10 mouse cellular contexts compared by ENCODE assay signal in genomic region chr10:78008169-78008568, GRCm38 (mm10). TPM values are rescaled to one million over a fixed set of nuclear protein-coding genes. Genes with fewer than 3 reads are reported as not detected.
DNase-seq lines count a peak whose midpoint lies in the region; ATAC-seq lines count a peak whose summit lies in the region.
"Had no signal": no experiment of that assay in that cellular context is flagged by ENCODE, and none has a peak within 500 bp of the region (broad histone marks: within the 10 kb centered on the region; RNA-seq: fewer than 3 reads in every experiment).

No protein-coding gene starts in this region.

- peak overlapping the region; percentile 91 for H3K4me2 ChIP-seq in heart, embryonic 15.5 days
- peak overlapping the region; percentile 88 for H3K4me2 ChIP-seq in embryonic facial prominence, embryonic 13.5 days
- H3K4me2 ChIP-seq in intestine, embryonic 15.5 days (replicated peaks) = peak overlapping the region; percentile 87
- H3K4me2 ChIP-seq in midbrain, embryonic 14.5 days (ENCODE audit: low read length) = peak overlapping the region; percentile 87

- no peak for ATAC-seq in heart, embryonic 15.5 days (replicated peaks; ENCODE audit: insufficient number of reproducible peaks, insufficient read depth, low FRiP score, low read depth)
- no peak for ATAC-seq in embryonic facial prominence, embryonic 13.5 days (ENCODE audit: insufficient number of reproducible peaks, insufficient read depth, low FRiP score, low TSS enrichment, low read depth)
- no peak for ATAC-seq in intestine, embryonic 15.5 days
- no peak for ATAC-seq in midbrain, embryonic 14.5 days (ENCODE audit: low FRiP score, low TSS enrichment)

- H3K4me1 ChIP-seq in heart, embryonic 15.5 days (replicated peaks) = peaks cover 44% of the 10 kb centered on the region
- H3K4me1 ChIP-seq in embryonic facial prominence, embryonic 13.5 days = peaks cover 38% of the 10 kb centered on the region
- H3K4me1 ChIP-seq in intestine, embryonic 15.5 days (replicated peaks) = peaks cover 38% of the 10 kb centered on the region
- H3K4me1 ChIP-seq in midbrain, embryonic 14.5 days (ENCODE audit: control insufficient read depth, insufficient read depth, low read length) = peaks cover 17% of the 10 kb centered on the region

- H3K36me3 ChIP-seq in heart, embryonic 15.5 days = peaks cover 8% of the 10 kb centered on the region; the same call in 1 of the 2 replicates
- peaks cover 22% of the 10 kb centered on the region for H3K36me3 ChIP-seq in embryonic facial prominence, embryonic 13.5 days
- H3K36me3 ChIP-seq in intestine, embryonic 15.5 days = no peaks in the 10 kb centered on the region
- H3K36me3 ChIP-seq in midbrain, embryonic 14.5 days (ENCODE audit: control insufficient read depth, insufficient read depth, low read length) = 0 out of 2 replicates have a peak, but pooled peaks cover 5% of the 10 kb centered on the region

- intact Hi-C loops in heart, postnatal 10 days (cut with DNase I) = loop anchor here (2.0 to 10.0 kb wide), 2 partner anchors 23 to 567 kb away; partner anchors contain the start of gene Ilvbl
- intact Hi-C loops in left cerebral cortex, postnatal 14 days (cut with DNase I) = no loop called here

- no peak for DNase-seq in heart, postnatal 10 days
- DNase-seq in midbrain, embryonic 14.5 days = no peak
- no peak for DNase-seq in layer of hippocampus, adult 9-11 months
- DNase-seq in left cerebral cortex, postnatal 14 days (ENCODE audit: low spot score in 2 of 2) = no peak
- DNase-seq in thymus, postnatal 14 days = no peak
- DNase-seq: cerebellum, adult 8-10 months; layer of hippocampus, postnatal 36 days had no signal

- H3K9me3 ChIP-seq in heart, embryonic 15.5 days (replicated peaks) = no peaks in the 10 kb centered on the region
- no peaks in the 10 kb centered on the region for H3K9me3 ChIP-seq in embryonic facial prominence, embryonic 13.5 days
- no peaks in the 10 kb centered on the region for H3K9me3 ChIP-seq in intestine, embryonic 15.5 days
- H3K9me3 ChIP-seq in midbrain, embryonic 14.5 days (ENCODE audit: control insufficient read depth, low read length) = no peaks in the 10 kb centered on the region

- 59% methylated on average over 3 of the region's 3 CpGs for WGBS in heart, embryonic 15.5 days
- WGBS in embryonic facial prominence, embryonic 13.5 days = 80% methylated on average over 3 of the region's 3 CpGs
- 63% methylated on average over 3 of the region's 3 CpGs for WGBS in intestine, embryonic 15.5 days
- 86% methylated on average over 3 of the region's 3 CpGs for WGBS in midbrain, embryonic 14.5 days

- peak overlapping the region; percentile 69 for H3K4me3 ChIP-seq in heart, embryonic 15.5 days
- peak overlapping the region; percentile 81 for H3K4me3 ChIP-seq in embryonic facial prominence, embryonic 13.5 days
- H3K4me3 ChIP-seq in intestine, embryonic 15.5 days (replicated peaks) = peak overlapping the region; percentile 74
- H3K4me3 ChIP-seq in midbrain, embryonic 14.5 days (replicated peaks; ENCODE audit: low read depth, low read length) = peak overlapping the region; percentile 82

- H3K27me3 ChIP-seq in heart, embryonic 15.5 days = no peaks in the 10 kb centered on the region
- H3K27me3 ChIP-seq in embryonic facial prominence, embryonic 13.5 days = no peaks in the 10 kb centered on the region
- H3K27me3 ChIP-seq in intestine, embryonic 15.5 days (replicated peaks) = no peaks in the 10 kb centered on the region
- H3K27me3 ChIP-seq in midbrain, embryonic 14.5 days (ENCODE audit: control insufficient read depth, insufficient read depth, low read length) = peaks cover 5% of the 10 kb centered on the region; the same call in 1 of the 2 replicates

- H3K9ac ChIP-seq in heart, embryonic 15.5 days = peak overlapping the region; percentile 73
- peak overlapping the region; percentile 91 for H3K9ac ChIP-seq in embryonic facial prominence, embryonic 13.5 days
- peak overlapping the region; percentile 91 for H3K9ac ChIP-seq in intestine, embryonic 15.5 days
- H3K9ac ChIP-seq in midbrain, embryonic 14.5 days (replicated peaks; ENCODE audit: low read length) = peak overlapping the region; percentile 86; the same call in 1 of the 2 replicates

- H3K27ac ChIP-seq in heart, embryonic 15.5 days = peak overlapping the region; percentile 98
- no peak overlapping the region for H3K27ac ChIP-seq in embryonic facial prominence, embryonic 13.5 days
- H3K27ac ChIP-seq in intestine, embryonic 15.5 days = peak overlapping the region; percentile 99
- no peak overlapping the region for H3K27ac ChIP-seq in midbrain, embryonic 14.5 days (replicated peaks; ENCODE audit: low read depth, low read length)

RNA-seq across cellular contexts. Expression of gene Pfkl, which starts 1.7 kb away (rescaled TPM):
- polyA plus RNA-seq in heart, embryonic 15.5 days (2015; fragmentation: Nextera tagmentation; extraction: Ambion mirVana) = 167 and 185 TPM in 2 replicates
- total RNA-seq in heart, postnatal 10 days (2021) = 100 to 1,000 TPM; 108 to 119 TPM
- polyA plus RNA-seq in embryonic facial prominence, embryonic 13.5 days (2015; fragmentation: Nextera tagmentation; extraction: Ambion mirVana) = 140 and 145 TPM in 2 replicates
- polyA plus RNA-seq in intestine, embryonic 15.5 days (2015; fragmentation: Nextera tagmentation; extraction: Ambion mirVana) = 252 and 254 TPM in 2 replicates
- 88.0 and 97.8 TPM in 2 replicates for polyA plus RNA-seq in midbrain, embryonic 14.5 days (2014; fragmentation: Nextera tagmentation; extraction: Ambion mirVana)
- total RNA-seq in left cerebral cortex, postnatal 14 days (2021) = 100 to 1,000 TPM; 117 to 120 TPM

RNA-seq across cellular contexts. Expression of gene 1810043G02Rik, which starts 29.8 kb away (rescaled TPM):
- 16.7 and 20.8 TPM in 2 replicates for polyA plus RNA-seq in heart, embryonic 15.5 days (2015; fragmentation: Nextera tagmentation; extraction: Ambion mirVana)
- total RNA-seq in heart, postnatal 10 days (2021) = 1 to 10 TPM; 7.9 to 9.3 TPM
- polyA plus RNA-seq in embryonic facial prominence, embryonic 13.5 days (2015; fragmentation: Nextera tagmentation; extraction: Ambion mirVana) = 28.6 and 31.7 TPM in 2 replicates
- polyA plus RNA-seq in intestine, embryonic 15.5 days (2015; fragmentation: Nextera tagmentation; extraction: Ambion mirVana) = 17.3 and 17.5 TPM in 2 replicates
- polyA plus RNA-seq in midbrain, embryonic 14.5 days (2014; fragmentation: Nextera tagmentation; extraction: Ambion mirVana) = 41.0 and 45.3 TPM in 2 replicates
- 10 to 100 TPM; 33.0 to 37.4 TPM for total RNA-seq in left cerebral cortex, postnatal 14 days (2021)

RNA-seq across cellular contexts. Expression of gene Dnmt3l, which starts 33.6 kb away (rescaled TPM):
- not detected in 2 replicates for polyA plus RNA-seq in heart, embryonic 15.5 days (2015; fragmentation: Nextera tagmentation; extraction: Ambion mirVana)
- total RNA-seq in heart, postnatal 10 days (2021) = not detected
- polyA plus RNA-seq in embryonic facial prominence, embryonic 13.5 days (2015; fragmentation: Nextera tagmentation; extraction: Ambion mirVana) = 0.44 and 0.56 TPM in 2 replicates
- 0.11 and 0.31 TPM in 2 replicates for polyA plus RNA-seq in intestine, embryonic 15.5 days (2015; fragmentation: Nextera tagmentation; extraction: Ambion mirVana)
- polyA plus RNA-seq in midbrain, embryonic 14.5 days (2014; fragmentation: Nextera tagmentation; extraction: Ambion mirVana) = not detected in 2 replicates
- total RNA-seq in left cerebral cortex, postnatal 14 days (2021) = under 1 TPM in 1 of 2 experiments, not detected in 1; 0.33 TPM

RNA-seq across cellular contexts. Expression of gene Aire, which starts 35.2 kb away (rescaled TPM):
- polyA plus RNA-seq in heart, embryonic 15.5 days (2015; fragmentation: Nextera tagmentation; extraction: Ambion mirVana) = 0.16 and 1.5 TPM in 2 replicates
- not detected for total RNA-seq in heart, postnatal 10 days (2021)
- 0.39 and 0.59 TPM in 2 replicates for polyA plus RNA-seq in embryonic facial prominence, embryonic 13.5 days (2015; fragmentation: Nextera tagmentation; extraction: Ambion mirVana)
- 0.15 and 0.28 TPM in 2 replicates for polyA plus RNA-seq in intestine, embryonic 15.5 days (2015; fragmentation: Nextera tagmentation; extraction: Ambion mirVana)
- 0.09 TPM in 1 of 2 replicates, not detected in the other for polyA plus RNA-seq in midbrain, embryonic 14.5 days (2014; fragmentation: Nextera tagmentation; extraction: Ambion mirVana)
- total RNA-seq in left cerebral cortex, postnatal 14 days (2021) = under 1 TPM in 1 of 2 experiments, not detected in 1; 0.27 TPM

RNA-seq across cellular contexts. Expression of gene Trpm2, which starts 37.8 kb away (rescaled TPM):
- 0.34 and 2.5 TPM in 2 replicates for polyA plus RNA-seq in heart, embryonic 15.5 days (2015; fragmentation: Nextera tagmentation; extraction: Ambion mirVana)
- under 1 TPM; 0.14 to 0.40 TPM for total RNA-seq in heart, postnatal 10 days (2021)
- polyA plus RNA-seq in embryonic facial prominence, embryonic 13.5 days (2015; fragmentation: Nextera tagmentation; extraction: Ambion mirVana) = 0.21 and 0.44 TPM in 2 replicates
- polyA plus RNA-seq in intestine, embryonic 15.5 days (2015; fragmentation: Nextera tagmentation; extraction: Ambion mirVana) = 1.1 and 1.2 TPM in 2 replicates
- 3.6 TPM in 2 replicates for polyA plus RNA-seq in midbrain, embryonic 14.5 days (2014; fragmentation: Nextera tagmentation; extraction: Ambion mirVana)
- total RNA-seq in left cerebral cortex, postnatal 14 days (2021) = 10 to 100 TPM; 32.1 to 33.3 TPM

Comparison
In these comparisons a context has a peak if more than half of its experiments do, and no peak if none do; other contexts are left out.
1. H3K27ac ChIP-seq: peak in heart, embryonic 15.5 days (single experiment) and intestine, embryonic 15.5 days (single experiment); none in embryonic facial prominence, embryonic 13.5 days (single experiment) and midbrain, embryonic 14.5 days (single experiment).
2. Peak in every context shown above with its lines, with median percentiles within 50 percentile points of each other: H3K4me2 ChIP-seq, H3K4me3 ChIP-seq and H3K9ac ChIP-seq.